Mouse (Mus musculus) cerebellum, adult 9-11 months (tissue): ENCODE measurements at regions not wholly inside any gene's neighbourhood (a gene's known extent, or its start where the extent isn't known, plus 50 kb on each side); places are given as distances from the start of the nearest gene placed in this dataset.

Experiments used
- DNase-seq: peaks from one replicate; pipeline ENCODE4 v3.0.0; 2022

- DNase-seq = no peak
Observed at GRCm38 (mm10) chr3:67661529-67661928, 79.0 kb downstream of the Mfsd1 start.

DNA sequence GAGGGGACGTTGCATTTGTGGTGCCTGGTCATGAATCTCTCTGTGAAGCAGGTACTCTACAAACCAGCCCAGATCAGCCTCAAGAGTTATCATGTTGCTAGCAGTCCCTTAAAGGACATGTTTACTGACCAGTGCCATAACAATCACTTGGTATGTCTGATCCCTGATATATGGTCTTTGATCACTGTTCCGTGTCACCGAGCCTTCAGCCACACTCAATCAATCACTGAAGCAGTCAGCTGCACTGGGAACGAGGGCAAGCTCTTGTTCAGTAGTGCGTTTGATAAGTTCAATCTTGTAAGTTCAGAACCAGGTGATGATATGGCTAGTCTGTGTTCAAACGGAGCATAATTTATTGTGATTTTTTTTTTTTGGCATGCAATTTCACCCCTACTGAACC lies 126.8 kb downstream of the Mfsd1 start:
- no peak for DNase-seq

DNA sequence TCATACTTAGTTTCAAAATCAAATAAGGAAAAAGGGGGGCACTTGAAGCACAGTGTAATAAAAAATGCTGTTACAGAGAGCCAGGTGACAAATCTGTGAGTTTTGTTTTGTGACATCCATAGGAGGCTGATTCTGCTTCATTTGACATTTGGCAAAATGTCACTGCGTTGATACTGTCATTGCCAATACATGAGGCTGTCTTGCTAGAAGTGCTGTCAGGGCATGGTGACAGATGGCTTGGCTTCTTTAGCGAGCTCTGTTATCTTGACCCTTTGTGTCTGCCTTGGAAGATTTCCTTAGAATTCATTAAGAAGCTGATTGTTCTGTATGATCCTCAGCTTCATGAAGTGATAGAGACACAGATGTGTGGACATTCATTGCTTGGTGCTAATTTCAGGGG lies 129.2 kb downstream of the Mfsd1 start:
- DNase-seq = peak; percentile 32

DNA sequence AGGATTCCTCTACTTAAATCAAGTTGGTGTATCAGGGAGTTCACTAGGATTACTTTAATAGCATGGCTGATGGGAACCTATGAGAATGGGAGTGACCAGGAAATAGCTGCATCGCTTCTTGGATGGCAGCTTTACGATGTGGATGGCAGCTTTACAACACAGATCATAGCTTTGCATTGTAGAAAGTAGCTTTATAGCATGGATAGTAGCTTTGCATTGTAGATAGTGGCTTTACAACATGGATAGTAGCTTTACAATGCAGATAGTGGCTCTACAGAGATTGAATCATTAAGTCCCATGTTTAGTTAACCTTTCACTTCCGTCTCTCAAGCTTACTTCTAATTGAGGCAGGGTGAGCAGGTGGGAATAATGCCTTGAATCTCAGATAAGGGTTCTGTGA lies 149.4 kb downstream of the Mfsd1 start:
- no peak for DNase-seq

GRCm38 (mm10) chr3:67732858-67733257 lies 150.3 kb downstream of the Mfsd1 start:
- DNase-seq = no peak

DNA sequence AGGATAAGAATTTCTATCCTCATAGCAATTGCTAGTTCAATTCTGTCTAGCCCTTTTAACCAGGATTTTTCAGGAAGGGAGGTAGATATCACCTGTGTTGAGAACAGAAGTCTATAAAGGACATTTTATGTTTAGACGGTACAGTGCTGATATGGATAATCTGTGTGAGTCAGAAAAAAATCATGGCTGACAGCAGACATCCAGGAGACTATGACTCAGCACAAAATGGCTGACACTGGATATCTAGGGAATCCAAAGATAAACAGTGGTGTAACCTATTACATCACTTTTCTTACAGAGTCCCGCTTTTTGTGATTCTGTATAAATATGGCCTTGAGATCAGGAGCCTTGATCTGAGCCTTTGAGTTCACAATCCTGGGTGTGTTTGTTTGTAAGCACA lies 137.8 kb upstream of the Iqcj start:
- DNase-seq = no peak

DNA sequence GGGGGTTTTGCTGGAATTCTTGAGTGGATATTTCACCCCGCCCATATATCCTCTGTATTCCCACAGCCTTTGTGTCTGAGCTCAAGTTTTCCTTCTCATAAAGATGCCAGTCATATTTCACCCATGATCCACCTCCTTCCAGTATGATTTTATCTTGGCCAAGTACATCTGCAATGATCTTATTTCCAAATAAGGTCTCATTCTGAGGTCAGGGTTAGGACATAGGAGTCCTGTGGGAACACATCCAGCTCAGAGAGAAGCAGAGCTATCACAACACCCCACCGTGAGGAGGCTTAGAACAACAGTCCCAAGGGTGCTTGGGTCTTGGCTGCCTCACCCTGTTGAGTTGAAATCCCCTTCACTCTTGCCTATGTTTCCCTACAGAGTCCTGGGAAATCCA lies 123.4 kb upstream of the Iqcj start:
- no peak for DNase-seq

DNA sequence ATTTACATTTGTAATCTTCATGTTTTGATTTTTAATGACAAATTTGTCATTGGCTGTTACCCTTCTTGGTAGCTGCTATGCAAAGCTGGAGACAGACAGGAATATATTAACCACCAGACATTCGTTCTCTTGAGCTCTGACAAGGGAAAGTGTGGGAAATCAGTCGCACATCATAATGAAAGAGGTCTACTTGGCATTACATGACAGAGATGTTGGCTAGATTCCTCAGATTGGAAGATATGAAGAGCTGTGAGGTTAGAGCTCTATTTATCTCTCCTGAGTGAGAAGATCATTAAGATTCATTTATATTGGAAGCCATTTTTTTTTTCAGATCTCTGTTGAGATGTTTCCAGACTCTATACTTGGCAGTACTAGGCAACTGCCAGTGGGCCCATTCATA lies 118.6 kb upstream of the Iqcj start:
- DNase-seq = no peak

DNA sequence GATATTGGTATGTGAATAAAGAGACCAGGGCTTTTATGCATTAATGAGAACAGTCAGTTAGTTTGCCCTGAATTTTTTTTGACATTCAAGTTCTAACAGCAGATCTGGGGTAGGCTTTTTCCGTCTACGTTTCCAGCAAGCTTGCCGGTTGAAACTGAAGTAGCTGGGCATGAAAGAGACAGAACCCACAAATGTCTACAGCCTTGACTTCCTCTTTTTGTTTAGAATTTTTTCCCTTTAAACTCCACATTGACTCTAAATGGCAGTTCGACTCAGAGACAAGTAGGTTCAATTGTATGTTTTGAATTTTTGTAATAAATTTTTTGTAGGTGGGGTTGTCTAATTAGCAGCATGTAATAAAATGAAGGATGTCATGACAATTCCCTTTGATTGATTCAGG lies 109.8 kb upstream of the Iqcj start:
- DNase-seq = no peak

DNA sequence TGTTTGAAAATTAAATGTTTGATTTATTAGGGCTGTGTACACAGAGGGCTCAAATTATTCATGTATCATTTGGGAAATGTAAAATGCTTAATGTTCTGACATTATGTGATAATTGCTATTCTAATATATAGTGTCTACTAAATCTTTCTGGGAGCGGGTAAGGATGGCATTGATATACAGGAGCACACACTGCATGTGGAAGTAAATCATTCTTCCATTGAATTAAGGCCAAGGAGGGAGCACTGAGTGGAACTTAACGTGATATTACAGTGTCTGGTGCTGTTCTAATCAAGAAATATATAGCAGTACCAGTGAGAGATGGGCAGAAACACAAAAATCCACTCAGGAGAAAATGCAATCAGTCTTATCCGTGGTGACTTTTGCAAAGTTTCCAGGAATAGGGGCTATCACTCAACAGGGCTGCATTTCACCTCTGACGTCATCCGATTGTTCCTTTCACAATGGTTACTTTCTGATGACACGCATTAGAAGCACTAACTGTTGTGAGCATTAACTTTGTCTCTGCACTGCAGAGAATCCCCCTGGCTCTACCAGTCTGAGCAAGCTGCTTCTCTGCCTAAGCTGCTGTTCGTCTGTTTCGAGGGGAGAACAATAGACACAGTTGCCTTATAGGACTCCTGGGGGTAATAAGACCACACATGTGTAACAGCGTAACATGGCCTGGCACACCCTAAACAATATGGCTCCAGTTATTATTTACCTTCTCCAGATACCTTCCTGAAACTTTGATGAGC lies 85.0 kb upstream of the Iqcj start:
- DNase-seq = no peak

DNA sequence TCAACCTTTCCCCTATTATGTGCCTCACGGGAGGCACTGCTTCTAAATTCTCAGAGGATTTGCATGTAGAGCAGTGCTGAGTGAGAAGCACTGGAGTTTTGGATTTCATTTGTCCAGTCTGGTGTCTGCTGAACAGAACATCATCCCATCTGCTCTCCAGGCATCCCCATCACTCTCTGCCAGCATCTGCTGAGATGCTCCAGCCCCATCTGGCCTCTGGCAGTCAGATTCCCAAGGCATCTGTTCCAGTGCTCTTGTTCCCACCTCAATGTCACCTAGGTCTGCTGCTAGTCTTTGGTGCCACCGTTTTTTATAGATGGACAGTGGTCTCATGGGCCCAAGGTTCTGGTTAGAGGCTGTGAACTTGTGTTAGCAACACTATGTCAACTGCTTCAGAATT lies 63.9 kb upstream of the Iqcj start:
- DNase-seq = no peak

DNA sequence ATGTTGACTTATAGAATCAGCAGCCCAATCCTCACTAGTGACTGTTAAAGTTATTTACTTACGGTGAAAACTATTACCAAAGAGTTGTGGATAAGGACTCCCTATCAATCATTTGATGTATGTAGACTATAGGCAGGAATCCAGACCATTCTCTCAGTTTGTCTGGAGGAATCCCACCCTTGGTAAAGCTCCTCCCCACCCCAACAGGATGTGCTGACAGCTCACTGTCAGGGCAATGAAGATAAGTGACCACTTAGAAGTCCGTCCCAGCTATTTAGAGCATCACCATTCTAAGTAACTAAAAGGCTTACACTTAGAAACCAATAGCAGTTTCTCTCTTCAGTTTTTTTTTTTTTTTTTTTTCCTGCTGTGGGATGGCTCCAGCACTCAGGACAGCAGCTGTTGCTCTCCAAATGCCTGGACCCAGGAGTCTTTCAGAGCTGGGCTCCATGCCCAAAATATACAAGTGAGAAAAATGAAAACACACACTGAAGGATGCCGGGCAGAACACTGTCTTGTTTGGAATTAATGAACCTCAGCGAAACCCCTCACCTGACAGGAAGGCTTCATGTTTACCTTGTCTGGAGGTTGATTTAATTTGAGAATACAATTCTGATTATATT lies 58.9 kb upstream of the Iqcj start:
- DNase-seq = no peak
